Mouse (Mus musculus): ENCODE data around the gene Dynlt1b. TPM values are rescaled to one million over a fixed set of nuclear protein-coding genes. Genes with fewer than 3 reads are reported as not detected.
"Not testable (repeated sequence)": the region's sequence is repeated elsewhere in the genome, so short reads cannot be mapped to it uniquely, and the experiment has no call there.

Gene Dynlt1b
- total RNA-seq (2021) (10 to 100 TPM; 34.2 to 42.1 TPM), polyA plus RNA-seq (2012; rRNA removed) (113 and 143 TPM in 2 replicates)
- long read RNA-seq, transcript Dynlt1b-201 (5 exons, 771 nt) = major isoform, 6 of 8 reads
- long read RNA-seq, partial matches to known transcripts = 2 of 8 reads
- long read RNA-seq, other reads (novel, unspliced or antisense) = 0 of 8 reads

GRCm38 (mm10) chr17:6429945-6430344 is at the start of gene Dynlt1b:
Dynlt1b (plus strand) TSS chr17:6430112.
- H3K27me3 ChIP-seq (ENCODE audit: control insufficient read depth, insufficient read depth, low read length); H3K79me2 ChIP-seq (replicated peaks; ENCODE audit: control insufficient read depth, insufficient read depth, low read length); H3K36me3 ChIP-seq (ENCODE audit: control insufficient read depth, insufficient read depth, low read length); H3K4me1 ChIP-seq (ENCODE audit: control insufficient read depth, insufficient read depth, low read length); intact Hi-C loops (cut with DNase I): not testable (repeated sequence)
- DNase-seq = peak; percentile 100
- Histone ChIP-seq H3K4me3 (peak within 1 kb of the TSS; percentile 39), H3K27ac (peak within 1 kb of the TSS; percentile 40; the same call in 1 of the 2 replicates), H3K9ac (ENCODE audit: low read depth, low read length) (peak within 1 kb of the TSS; percentile 60)
- TF ChIP-seq POLR2A (IDR thresholded peaks at IDR 0.05; ENCODE audit: insufficient read depth, low read depth, low read length) = peak; percentile 91
- WGBS = under 1% methylated on average over 27 of the region's 27 CpGs

- H3K79me2 ChIP-seq (replicated peaks; ENCODE audit: control insufficient read depth, insufficient read depth, low read length); H3K4me1 ChIP-seq (ENCODE audit: control insufficient read depth, insufficient read depth, low read length); H3K27ac ChIP-seq; H3K27me3 ChIP-seq (ENCODE audit: control insufficient read depth, insufficient read depth, low read length); H3K4me3 ChIP-seq; H3K9ac ChIP-seq (ENCODE audit: low read depth, low read length); H3K36me3 ChIP-seq (ENCODE audit: control insufficient read depth, insufficient read depth, low read length); DNase-seq; intact Hi-C loops (cut with DNase I): not testable (repeated sequence)
- WGBS = 100% methylated on average over 1 of the region's 8 CpGs
Measured at GRCm38 (mm10) chr17:6380182-6380841, 49.6 kb upstream of the Dynlt1b start.

GRCm38 (mm10) chr17:6381071-6381682 is 48.7 kb upstream of the Dynlt1b start:
- intact Hi-C loops (cut with DNase I); H3K4me3 ChIP-seq; H3K27ac ChIP-seq; H3K4me1 ChIP-seq (ENCODE audit: control insufficient read depth, insufficient read depth, low read length); H3K79me2 ChIP-seq (replicated peaks; ENCODE audit: control insufficient read depth, insufficient read depth, low read length); H3K9ac ChIP-seq (ENCODE audit: low read depth, low read length); H3K36me3 ChIP-seq (ENCODE audit: control insufficient read depth, insufficient read depth, low read length); H3K27me3 ChIP-seq (ENCODE audit: control insufficient read depth, insufficient read depth, low read length); DNase-seq: not testable (repeated sequence)
- no CpG with 5 or more reads among the region's 8 CpGs for WGBS

- H3K27me3 ChIP-seq (ENCODE audit: control insufficient read depth, insufficient read depth, low read length); DNase-seq; H3K4me3 ChIP-seq; intact Hi-C loops (cut with DNase I); H3K36me3 ChIP-seq (ENCODE audit: control insufficient read depth, insufficient read depth, low read length); H3K4me1 ChIP-seq (ENCODE audit: control insufficient read depth, insufficient read depth, low read length); H3K79me2 ChIP-seq (replicated peaks; ENCODE audit: control insufficient read depth, insufficient read depth, low read length); H3K9ac ChIP-seq (ENCODE audit: low read depth, low read length); H3K27ac ChIP-seq: not testable (repeated sequence)
- no CpG with 5 or more reads among the region's 4 CpGs for WGBS
Measured at GRCm38 (mm10) chr17:6386927-6387326, 43.0 kb upstream of the Dynlt1b start.

GRCm38 (mm10) chr17:6387380-6387911 is 42.5 kb upstream of the Dynlt1b start:
- no CpG with 5 or more reads among the region's 9 CpGs for WGBS
- H3K36me3 ChIP-seq (ENCODE audit: control insufficient read depth, insufficient read depth, low read length); DNase-seq: not testable (repeated sequence)

GRCm38 (mm10) chr17:6389463-6389862 is 40.4 kb upstream of the Dynlt1b start:
- DNase-seq; H3K4me1 ChIP-seq (ENCODE audit: control insufficient read depth, insufficient read depth, low read length); H3K4me3 ChIP-seq; H3K79me2 ChIP-seq (replicated peaks; ENCODE audit: control insufficient read depth, insufficient read depth, low read length); H3K9ac ChIP-seq (ENCODE audit: low read depth, low read length); H3K27ac ChIP-seq; H3K27me3 ChIP-seq (ENCODE audit: control insufficient read depth, insufficient read depth, low read length); H3K36me3 ChIP-seq (ENCODE audit: control insufficient read depth, insufficient read depth, low read length); intact Hi-C loops (cut with DNase I): not testable (repeated sequence)
- 55% methylated on average over 5 of the region's 7 CpGs for WGBS

More at GRCm38 (mm10) chr17:6387380-6387911, 42.5 kb upstream of the Dynlt1b start:
- H3K27me3 ChIP-seq (ENCODE audit: control insufficient read depth, insufficient read depth, low read length); H3K27ac ChIP-seq; H3K4me1 ChIP-seq (ENCODE audit: control insufficient read depth, insufficient read depth, low read length); H3K79me2 ChIP-seq (replicated peaks; ENCODE audit: control insufficient read depth, insufficient read depth, low read length); H3K9ac ChIP-seq (ENCODE audit: low read depth, low read length); H3K4me3 ChIP-seq; intact Hi-C loops (cut with DNase I): not testable (repeated sequence)

- H3K27ac ChIP-seq; H3K9ac ChIP-seq (ENCODE audit: low read depth, low read length); intact Hi-C loops (cut with DNase I); H3K79me2 ChIP-seq (replicated peaks; ENCODE audit: control insufficient read depth, insufficient read depth, low read length); H3K4me3 ChIP-seq; H3K4me1 ChIP-seq (ENCODE audit: control insufficient read depth, insufficient read depth, low read length); DNase-seq; H3K36me3 ChIP-seq (ENCODE audit: control insufficient read depth, insufficient read depth, low read length); H3K27me3 ChIP-seq (ENCODE audit: control insufficient read depth, insufficient read depth, low read length): not testable (repeated sequence)
- 89% methylated on average over 1 of the region's 2 CpGs for WGBS
Measured at GRCm38 (mm10) chr17:6390731-6391130, 39.2 kb upstream of the Dynlt1b start.

GRCm38 (mm10) chr17:6391736-6392135 is 38.2 kb upstream of the Dynlt1b start:
- H3K27ac ChIP-seq; H3K27me3 ChIP-seq (ENCODE audit: control insufficient read depth, insufficient read depth, low read length); H3K4me1 ChIP-seq (ENCODE audit: control insufficient read depth, insufficient read depth, low read length); H3K9ac ChIP-seq (ENCODE audit: low read depth, low read length); intact Hi-C loops (cut with DNase I); DNase-seq; H3K79me2 ChIP-seq (replicated peaks; ENCODE audit: control insufficient read depth, insufficient read depth, low read length); H3K36me3 ChIP-seq (ENCODE audit: control insufficient read depth, insufficient read depth, low read length); H3K4me3 ChIP-seq: not testable (repeated sequence)
- WGBS = 79% methylated on average over 5 of the region's 6 CpGs

GRCm38 (mm10) chr17:6392473-6393340 is 37.2 kb upstream of the Dynlt1b start:
- H3K27ac ChIP-seq; H3K9ac ChIP-seq (ENCODE audit: low read depth, low read length); H3K36me3 ChIP-seq (ENCODE audit: control insufficient read depth, insufficient read depth, low read length); H3K27me3 ChIP-seq (ENCODE audit: control insufficient read depth, insufficient read depth, low read length); intact Hi-C loops (cut with DNase I); H3K4me1 ChIP-seq (ENCODE audit: control insufficient read depth, insufficient read depth, low read length); H3K4me3 ChIP-seq; H3K79me2 ChIP-seq (replicated peaks; ENCODE audit: control insufficient read depth, insufficient read depth, low read length); DNase-seq: not testable (repeated sequence)
- WGBS = no CpG with 5 or more reads among the region's 4 CpGs
